Mouse (Mus musculus) cerebellum, postnatal 10 days (tissue): ENCODE results near the gene Ntrk3.

ENCODE experiments used
- DNase-seq, 2 experiments: peaks; one replicate each; pipeline ENCODE4 v3.0.0; 2021; ENCODE audit warnings: mixed read lengths in 2 of 2

Ntrk3 gene

DNA sequence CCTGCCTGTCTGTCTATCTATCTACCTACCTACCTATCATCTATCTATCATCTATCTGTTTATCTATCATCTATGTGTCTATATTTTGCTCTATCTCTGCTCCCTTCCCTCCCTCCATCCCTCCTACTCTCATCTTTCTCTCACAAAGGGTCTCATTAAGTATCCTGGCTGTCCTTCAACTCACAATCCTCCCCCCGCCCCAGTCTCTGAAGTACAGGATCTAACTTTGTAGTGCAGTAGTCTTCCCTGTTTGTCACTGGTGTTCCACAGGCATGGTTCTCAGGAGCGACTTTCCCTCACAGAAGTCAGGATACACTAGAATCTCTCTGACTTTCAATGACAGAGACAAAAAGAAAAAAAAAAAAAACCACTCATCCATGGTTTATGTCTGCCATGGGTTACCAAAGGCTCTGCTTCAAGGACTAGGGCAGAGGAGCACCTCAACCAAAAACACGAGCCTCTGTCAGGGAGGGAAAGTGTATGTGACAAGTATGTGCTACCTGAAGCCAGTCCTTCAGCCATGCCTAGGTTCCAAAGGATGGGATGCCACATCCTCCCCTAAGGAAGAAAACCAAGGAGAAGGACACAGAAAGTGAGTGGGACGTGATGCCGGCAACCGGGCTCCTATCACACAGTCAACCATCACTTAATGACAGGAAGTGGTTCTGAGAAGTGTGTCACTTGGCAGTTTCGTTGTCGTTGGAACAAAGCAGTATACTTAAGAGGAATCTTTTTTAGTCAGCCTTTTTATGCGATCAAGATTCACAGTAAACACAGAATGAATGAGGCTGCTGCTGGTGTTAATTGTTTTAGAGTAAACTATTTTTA, 16.6 kb downstream of the Ntrk3 start:
- DNase-seq = no peak

DNA sequence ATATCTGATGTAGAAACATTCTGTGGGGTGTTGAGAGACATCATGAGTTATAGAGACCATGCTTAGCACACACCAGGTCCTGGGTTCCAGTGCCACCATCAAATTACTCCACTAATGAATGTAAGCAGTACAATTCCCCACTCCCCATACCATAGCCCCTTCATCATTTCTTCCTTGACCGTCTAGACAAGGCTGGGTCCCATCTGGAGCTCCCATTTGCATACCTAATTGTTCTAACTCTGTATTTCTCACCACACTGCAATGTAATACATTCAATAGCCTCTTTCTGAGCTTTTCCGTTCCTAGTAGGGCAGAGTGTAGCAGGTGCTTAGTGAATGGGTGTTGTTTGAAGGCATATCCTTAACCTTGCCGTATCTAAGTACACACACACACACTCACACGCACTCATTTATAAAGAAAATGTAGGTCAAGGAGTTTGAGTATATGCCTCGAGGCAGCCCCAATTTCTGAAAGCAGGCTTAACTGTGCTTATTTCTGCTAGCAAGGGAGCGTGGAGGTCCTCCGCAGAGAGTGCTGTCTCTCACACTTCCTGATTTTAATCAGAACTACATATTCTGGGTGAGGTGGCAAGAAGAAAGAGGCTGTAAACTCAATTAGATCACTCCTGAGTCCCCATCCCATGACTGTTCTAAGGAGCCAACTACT, 17.9 kb downstream of the Ntrk3 start:
- no peak for DNase-seq

DNA sequence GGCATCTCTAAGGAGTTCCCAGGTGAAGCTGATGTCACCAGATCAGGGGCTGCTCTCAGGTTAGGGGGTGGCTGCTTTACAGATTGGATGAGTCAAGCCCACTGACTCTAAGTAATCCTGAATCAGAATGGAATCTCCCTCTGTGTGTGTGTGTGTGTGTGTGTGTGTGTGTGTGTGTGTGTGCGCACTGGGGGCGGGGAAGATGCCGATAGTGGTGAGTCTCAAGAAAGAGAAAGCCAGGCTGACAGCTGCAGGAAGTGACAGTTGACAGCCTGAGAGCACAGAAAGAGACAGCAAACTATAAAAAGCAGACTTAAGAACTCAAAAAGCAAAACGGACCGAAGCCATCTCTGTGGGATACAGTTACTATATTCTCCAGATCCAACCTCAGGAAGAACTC, 18.7 kb downstream of the Ntrk3 start:
- DNase-seq = no peak

DNA sequence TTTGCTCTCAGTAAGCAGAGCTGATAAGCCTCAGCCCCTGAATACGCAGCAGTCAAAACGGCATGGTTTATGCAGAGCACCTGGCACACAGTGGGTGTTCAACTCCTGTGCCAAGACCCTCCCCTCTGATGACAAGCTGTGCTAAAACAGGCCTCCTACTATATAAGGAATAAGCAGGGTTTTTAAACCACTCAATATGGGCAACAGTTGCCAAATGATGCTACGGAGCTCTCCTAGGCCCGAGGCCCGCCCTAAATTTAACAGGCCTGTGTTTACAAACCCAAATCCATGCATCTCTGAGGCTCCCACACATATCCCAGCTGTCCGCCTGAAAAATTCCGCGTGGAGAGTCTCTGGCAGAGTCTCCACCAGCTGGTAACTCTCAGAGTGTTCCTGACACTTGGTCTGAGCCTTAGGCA, 19.6 kb downstream of the Ntrk3 start:
- peak; percentile 86 to 89 for DNase-seq

DNA sequence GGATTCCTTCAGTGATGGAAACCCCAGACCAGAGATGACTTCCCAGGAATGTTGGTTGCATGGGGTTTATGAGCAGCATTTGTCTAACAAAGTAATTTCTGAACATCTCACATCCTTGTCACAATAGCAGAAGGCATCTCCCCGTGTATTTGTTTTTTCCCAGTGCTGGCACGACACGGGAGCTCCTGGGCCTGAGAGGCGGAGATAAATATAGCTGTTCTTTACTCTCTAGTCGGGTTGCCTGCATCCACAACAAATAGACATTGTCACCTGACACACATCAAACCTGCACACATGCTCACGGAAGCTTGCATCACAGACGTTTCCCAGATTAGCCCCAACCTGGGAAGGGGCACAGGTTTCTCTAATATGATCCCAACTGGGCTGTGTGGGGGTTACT, 30.1 kb downstream of the Ntrk3 start:
- DNase-seq = no peak

DNA sequence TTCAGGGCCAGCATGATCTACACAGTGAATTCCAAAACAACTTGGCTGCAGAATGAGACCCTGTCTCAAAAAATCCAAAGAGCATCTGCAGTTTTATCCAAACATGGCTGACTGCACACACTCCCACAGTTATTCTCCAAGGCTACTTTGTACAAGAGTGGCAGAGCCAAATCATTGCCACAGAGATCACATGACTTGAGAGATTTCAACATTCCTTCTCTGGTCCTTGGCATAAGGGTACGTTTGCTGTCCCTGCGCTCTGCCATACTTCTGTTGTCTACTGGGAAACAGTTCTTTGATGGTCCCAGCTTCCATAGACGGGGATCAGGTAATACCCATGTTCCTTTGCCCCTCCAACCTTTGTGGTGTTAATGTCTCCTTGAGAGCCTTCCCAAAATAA, 30.7 kb downstream of the Ntrk3 start:
- DNase-seq = no peak

DNA sequence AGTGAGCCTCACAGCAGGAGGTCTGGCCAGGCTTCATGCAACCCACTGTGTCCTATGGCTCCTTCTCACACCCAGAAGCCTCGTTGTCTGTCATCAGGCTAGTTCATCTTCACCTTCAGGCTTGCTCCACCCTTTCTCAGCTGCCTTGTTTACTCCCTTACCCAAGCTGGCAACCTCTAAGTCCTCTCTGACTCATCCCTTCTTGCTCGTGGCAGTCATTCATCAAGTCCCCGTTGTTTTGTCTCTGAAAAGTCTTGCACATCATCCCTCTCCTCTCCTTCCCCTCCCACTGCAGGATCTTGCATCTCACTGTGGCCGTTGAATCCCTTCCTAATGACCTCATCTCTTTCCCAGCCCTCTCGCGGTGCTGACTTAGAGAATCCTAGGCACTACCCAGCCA, 35.1 kb downstream of the Ntrk3 start:
- peak in 1 of 2 experiments; percentile 20 for DNase-seq

DNA sequence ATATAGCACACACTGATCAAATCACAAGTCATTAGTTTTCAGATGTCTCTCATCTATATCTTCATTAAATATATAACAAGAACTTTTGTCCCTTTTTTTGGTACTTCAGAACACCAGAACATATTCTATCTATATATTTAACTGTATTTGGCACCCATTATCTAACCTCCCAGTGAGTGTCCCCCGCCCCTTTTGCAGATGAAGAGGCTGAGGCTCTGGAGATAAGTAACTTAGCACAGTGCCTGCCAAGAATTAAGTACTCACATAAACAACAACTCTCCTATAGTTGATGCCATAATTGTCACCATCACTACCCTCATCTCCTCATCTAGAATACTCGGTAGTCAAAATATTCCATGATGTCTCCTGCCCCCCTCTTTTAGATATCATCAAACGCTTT, 42.6 kb downstream of the Ntrk3 start:
- no peak for DNase-seq

DNA sequence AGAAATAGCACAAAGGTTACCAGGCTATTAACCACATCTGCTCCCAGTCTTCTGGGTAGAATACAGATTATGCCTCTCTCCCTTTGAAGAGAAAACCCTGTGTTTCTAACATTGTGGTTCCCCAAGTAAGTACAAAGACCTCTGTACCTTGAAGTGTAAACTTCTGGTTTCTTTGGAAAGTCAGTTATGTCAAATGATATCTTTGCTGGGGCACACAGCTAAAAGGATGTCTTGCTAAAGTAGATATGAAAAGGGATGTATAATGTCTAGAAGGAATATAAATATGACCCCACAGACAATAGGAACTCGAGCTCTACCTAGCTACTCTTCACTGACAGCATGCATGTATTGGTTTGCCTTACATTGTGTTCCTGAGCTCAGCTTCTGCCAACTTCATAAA, 44.7 kb downstream of the Ntrk3 start:
- no peak for DNase-seq

DNA sequence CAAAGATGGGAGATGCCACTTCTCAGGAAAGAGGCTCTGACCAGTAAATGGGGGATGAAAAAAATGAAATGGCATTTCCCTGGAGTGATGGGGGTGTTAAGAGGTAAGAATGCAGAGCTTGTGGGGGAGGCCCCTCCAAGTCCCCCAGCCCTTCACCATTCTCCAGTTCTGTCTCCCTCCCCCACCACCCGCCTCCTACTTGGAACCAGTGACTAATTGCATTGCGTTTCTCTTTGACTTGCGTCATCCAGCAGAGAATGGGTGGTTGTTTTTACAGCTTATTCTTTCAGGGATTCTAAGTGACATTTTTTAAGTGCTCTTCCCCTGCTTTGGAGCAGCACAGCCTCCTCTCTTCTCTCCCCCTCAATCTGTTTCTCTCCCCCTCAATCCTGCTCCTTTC, 46.9 kb downstream of the Ntrk3 start:
- no peak for DNase-seq

DNA sequence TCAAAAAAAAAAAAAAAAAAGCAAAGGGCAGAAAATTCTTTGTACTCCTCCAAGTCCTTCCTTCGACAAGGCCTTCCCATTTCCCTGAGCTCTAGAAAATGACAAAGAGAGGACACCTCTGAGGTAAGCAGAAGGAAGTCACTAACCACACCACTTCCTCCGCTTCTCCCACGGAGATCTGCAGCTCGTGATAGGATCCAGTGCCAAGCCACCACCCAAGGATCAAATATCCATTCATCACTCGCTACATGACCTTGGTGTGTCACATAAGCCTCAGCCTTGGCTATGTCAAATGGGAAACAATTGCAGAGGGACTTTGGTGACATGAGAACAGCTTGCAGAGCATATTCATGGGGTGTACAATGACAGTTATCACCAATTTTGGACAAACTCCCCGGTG, 52.9 kb downstream of the Ntrk3 start:
- DNase-seq = no peak

DNA sequence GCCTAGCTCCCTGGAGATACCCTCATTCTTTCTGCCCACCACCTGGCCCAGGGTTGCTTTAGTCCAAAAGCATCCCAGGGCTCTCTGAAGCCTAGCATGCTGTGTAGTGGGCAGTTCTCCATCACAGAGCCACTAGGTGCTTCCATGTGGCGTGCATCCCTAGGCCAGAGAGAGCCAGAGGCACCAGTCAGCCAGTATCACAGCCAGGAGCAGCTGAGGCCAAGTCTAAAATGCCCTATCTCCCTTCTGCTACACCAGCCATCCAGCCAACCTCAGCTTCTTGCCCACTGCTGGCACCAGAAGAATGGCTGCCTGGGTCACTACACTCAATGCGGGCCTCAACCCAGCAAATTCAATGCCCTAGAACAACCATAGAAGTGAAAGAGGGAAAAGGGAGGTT, 56.9 kb downstream of the Ntrk3 start:
- peak; percentile 74 to 88 for DNase-seq

DNA sequence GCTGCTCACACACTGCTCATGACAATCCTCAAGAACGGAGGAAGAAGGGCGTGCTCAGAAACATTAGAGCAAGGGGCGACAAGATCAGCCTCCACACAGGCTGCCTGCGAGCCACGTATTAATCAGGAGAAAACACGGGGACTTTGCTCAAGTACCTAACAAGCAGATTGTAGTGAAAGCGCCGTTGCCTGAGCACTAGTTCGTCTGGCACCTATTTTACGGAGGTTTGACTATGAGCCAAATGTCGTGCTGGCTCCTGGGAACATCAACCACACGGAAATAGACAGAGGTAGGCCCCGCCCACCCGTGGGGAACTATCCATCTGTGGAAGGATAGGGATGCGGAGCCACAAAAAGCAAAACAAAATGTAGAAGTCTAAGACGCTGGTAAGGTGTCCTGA, 68.4 kb downstream of the Ntrk3 start:
- no peak for DNase-seq

DNA sequence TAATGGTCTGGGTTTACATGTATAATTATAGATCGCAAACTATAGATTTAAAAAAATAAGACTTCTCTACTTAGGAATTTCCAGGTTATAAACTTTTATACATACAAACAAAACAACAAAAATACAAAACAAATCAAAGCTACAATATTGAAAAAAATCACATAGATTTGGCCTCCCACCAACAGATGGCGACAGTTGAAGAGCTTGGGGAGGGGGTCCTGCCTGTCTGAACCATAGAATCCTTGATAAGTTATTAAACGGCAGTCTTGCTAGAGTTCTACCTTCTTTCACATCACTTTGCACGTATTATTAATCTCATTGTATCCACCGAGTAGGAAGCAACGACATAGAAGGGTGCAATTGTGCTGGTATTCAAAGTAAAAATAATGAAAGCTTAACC, 68.9 kb downstream of the Ntrk3 start:
- no peak for DNase-seq

DNA sequence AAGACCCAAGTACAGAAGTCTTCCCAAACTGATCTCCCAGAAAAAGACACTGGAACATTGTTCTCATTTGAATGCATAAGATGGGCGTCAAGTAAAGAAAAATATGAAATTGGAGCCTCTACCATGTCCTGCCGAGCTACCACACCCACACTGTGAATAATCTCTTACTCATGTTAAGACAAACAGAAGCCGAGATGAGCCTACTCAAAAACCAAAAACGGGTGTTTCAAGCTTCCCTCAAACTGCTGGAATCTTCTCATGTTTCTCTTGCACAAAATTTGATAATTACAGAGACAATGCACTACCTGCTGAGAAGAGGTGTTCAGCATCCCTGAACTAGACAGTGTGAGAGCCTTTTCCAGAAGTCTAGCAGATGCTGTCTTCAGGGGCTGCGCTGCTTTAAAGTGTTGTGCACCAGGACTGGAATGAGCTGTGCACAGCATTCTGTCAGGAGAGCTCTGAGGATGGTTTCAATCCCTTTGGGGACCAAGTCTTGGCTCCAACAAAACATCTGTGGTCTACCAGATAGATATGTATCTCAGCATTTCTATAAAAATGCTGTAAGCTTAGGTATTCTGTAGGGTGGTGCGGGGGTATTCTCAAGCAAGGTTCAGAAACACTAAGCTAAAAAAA, 69.7 kb downstream of the Ntrk3 start:
- no peak for DNase-seq

DNA sequence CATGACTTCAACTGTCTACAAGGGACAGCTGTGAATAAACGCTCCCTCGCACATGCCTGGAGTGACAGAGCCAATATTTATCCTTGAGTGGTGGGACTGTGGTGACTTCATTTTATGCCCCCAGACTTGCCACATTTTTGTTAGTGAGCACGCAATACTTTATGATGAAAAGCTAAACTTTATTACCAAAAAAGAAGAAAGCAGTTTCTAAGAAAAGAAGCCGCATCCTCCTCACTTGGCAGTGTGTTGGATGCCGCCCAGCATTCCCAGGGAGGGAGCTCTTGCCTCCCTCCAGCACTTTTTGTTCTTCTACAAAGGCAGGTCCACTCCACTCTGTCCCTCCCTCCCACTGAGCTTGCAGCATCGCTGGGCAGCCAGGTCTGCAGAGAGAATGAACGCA, 77.0 kb downstream of the Ntrk3 start:
- DNase-seq = peak in 1 of 2 experiments; percentile 25

DNA sequence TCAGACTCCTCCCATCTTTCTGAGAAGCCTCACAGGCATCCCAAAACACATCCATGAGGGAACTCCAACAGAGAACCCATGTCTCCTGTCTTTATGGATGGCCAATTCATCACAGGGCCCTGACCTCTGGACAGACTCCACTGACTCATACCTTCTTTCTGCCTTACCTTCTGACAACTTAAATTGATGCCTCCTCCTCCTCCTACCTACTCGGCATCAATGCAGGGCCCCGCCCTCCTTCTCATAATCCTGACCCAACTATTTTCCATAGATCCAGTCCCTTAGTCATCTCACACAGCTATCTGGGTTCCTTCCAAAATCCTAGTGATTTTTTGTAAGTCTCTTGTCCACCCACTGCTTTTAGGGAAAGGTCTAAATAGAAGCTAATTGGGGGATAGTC, 78.0 kb downstream of the Ntrk3 start:
- no peak for DNase-seq

DNA sequence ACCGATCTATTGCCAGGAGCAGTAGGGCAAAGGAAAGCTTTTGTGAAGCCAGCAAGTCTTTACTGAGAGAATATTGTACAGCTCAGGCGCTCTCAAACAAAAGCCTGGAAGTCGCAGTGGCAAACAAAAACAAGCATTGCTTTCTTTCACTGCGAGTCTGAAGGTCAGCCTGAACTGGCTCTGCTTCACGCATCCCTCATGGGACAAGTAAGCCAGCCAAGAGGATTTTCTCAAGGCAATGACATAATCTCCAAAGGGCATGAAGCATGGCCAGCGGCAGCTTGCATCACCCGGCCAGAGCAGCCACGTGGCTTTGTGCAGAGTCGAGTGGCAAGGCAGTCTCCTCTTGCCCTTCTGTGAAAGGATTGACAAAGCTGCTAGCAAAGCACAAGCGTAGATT, 79.8 kb downstream of the Ntrk3 start:
- peak; percentile 80 to 81 for DNase-seq

DNA sequence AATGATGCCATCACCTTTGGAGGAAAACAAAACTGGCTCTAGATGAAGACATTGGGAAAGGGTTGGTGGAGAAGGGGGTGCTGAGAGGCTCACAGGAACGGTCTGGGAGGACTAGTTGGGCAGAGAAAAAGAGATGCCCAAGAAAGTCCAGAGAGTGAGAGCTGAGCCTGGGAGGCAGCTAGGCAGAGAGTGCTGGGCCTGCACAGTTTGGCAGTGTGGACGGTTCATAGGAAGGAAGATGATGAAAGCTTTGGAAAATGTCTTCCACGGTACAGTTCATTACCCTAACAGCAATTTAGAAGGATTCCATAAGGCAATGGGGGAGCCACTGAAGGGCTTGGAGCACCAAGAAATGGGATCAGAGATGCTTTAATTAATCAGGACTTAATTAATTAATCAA, 81.6 kb downstream of the Ntrk3 start:
- no peak for DNase-seq

DNA sequence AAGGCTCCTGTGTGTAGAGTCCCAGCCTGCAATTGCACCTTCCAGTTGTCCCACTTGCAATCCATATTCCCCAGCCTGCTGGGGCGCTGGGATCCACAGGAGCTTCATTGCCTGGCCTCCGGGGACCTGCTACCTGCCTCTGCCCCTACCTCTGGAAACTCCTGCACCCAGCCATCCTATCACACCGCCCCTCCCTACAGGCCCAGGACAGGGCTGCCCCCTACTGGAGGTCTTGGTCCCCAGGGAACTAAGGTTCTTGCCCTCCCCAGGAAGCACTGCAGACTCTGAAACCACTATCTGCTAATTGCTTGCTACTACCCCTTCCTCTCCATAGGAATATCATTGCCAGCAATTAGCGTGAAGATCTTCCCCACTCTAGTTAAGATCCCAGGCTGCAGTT, 84.1 kb downstream of the Ntrk3 start:
- DNase-seq = peak in 1 of 2 experiments; percentile 10

DNA sequence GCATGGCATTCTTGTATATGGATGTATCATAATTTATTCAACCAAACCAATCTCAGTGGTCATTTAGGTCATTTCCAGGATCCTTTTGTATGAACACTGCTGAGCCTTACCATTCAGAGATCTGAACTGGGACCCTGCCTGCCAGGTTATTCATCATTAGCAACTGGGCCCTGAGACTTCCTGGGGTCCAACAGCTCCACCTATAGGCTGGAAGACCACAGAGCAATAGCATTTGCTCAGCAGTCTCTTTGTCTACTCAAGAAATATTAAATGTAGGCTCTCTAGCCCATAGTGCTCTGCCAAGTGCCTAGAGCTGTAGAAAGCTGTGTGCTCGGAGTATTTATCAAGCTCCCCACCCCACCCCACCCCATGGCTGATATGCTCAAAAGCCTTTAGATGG, 85.5 kb downstream of the Ntrk3 start:
- DNase-seq = no peak

DNA sequence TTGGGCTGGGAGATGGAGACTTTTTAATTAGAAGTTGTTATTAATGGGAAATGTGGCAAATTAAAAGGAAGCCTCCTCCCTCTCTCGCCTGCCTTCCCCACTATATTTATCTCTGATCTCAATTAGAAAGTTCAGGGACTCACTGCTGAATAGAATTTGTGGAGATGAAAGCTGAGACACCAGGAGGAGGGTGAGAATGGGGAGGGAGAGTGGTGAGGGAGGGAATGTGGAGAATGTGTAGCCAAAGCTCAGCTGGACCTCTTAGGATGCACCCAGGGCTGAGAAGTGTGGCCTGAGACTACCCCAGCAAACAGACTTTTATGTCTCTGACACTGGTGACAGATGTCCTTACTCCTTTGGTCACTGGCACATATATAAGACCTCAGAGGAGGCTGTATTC, 86.3 kb downstream of the Ntrk3 start:
- no peak for DNase-seq

DNA sequence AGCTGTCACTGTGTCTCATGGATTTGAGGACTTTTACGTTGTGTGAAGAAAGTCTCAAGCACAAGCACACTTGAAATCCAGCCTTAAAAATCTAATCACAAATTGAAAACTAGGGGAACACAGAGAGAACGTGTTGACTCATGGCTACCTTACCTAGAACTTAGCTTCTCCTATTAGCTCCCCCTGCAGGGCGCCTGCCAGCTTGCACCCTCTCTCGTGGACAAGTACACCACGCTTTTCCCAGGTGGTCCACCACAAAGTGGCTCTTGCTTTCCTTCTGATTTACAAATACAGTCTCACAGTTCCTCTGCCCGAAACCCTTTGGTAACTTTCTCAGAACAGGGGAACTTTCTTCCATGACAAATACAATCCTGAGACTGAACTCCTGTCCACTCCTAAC, 94.1 kb downstream of the Ntrk3 start:
- peak; percentile 54 to 57 for DNase-seq

DNA sequence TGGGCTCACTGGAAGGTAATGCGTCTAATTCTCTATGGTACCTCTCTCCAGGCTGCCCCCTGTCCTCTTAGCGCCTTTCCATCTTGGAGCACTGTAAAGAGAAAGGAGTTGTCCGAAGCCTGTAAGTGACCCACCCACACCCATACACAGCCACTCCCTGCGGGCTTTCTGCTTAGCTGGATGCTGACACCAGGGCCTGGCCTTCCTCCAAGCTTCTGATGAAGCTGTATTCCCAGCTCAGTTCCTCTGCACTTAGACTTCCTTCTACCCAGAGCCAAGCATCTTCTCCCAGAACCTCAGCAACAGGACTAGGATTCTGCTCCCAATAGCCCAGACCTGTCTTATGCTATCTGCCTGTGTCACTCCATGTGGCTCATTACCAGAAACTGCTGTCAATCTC, 114.1 kb downstream of the Ntrk3 start:
- peak; percentile 14 to 20 for DNase-seq
